Mouse (Mus musculus) granulocyte monocyte progenitor cell, adult 5-6 weeks (primary cell): ENCODE measurements at regions not wholly inside any gene's neighbourhood (a gene's known extent, or its start where the extent isn't known, plus 50 kb on each side); places are given as distances from the start of the nearest gene placed in this dataset.

ENCODE experiments used
- ATAC-seq: replicated peaks from 2 replicates; pipeline ENCODE4 v1.8.0; 2016; ENCODE audit warnings: mild to moderate bottlenecking, moderate TSS enrichment, inconsistent platforms; ENCODE audit not compliant: poor library complexity, severe bottlenecking

- ATAC-seq, result no peak
These were observed 695.9 kb downstream of the Diaph3 start for GRCm38 (mm10) chr14:86445139-86445538.

GRCm38 (mm10) chr14:86443921-86444835 is 696.9 kb downstream of the Diaph3 start:
- ATAC-seq, result no peak

GRCm38 (mm10) chr14:86441895-86442679 is 698.9 kb downstream of the Diaph3 start:
- no peak for ATAC-seq

GRCm38 (mm10) chr14:86437383-86437782 is 703.7 kb downstream of the Diaph3 start:
- ATAC-seq, result no peak

GRCm38 (mm10) chr14:86435345-86435744 is 705.7 kb downstream of the Diaph3 start:
- ATAC-seq, result no peak

- no peak for ATAC-seq
These were observed 709.7 kb downstream of the Diaph3 start for GRCm38 (mm10) chr14:86431215-86431816.

GRCm38 (mm10) chr14:86421881-86422280 is 719.2 kb downstream of the Diaph3 start:
- ATAC-seq, result no peak

GRCm38 (mm10) chr14:86419959-86420598 is 721.0 kb downstream of the Diaph3 start:
- no peak for ATAC-seq

- ATAC-seq, result no peak
These were observed 744.2 kb downstream of the Diaph3 start for GRCm38 (mm10) chr14:86396876-86397275.

- no peak for ATAC-seq
These were observed 745.1 kb downstream of the Diaph3 start for GRCm38 (mm10) chr14:86395951-86396361.

- no peak for ATAC-seq
These were observed 745.5 kb downstream of the Diaph3 start for GRCm38 (mm10) chr14:86395531-86395930.

GRCm38 (mm10) chr14:86395068-86395467 is 746.0 kb downstream of the Diaph3 start:
- no peak for ATAC-seq

GRCm38 (mm10) chr14:86385136-86385535 is 755.9 kb downstream of the Diaph3 start:
- ATAC-seq, result no peak

- no peak for ATAC-seq
These were observed 776.0 kb downstream of the Diaph3 start for GRCm38 (mm10) chr14:86365032-86365431.

- no peak for ATAC-seq
These were observed 780.5 kb downstream of the Diaph3 start for GRCm38 (mm10) chr14:86360423-86361059.

- ATAC-seq, result no peak
These were observed 782.5 kb downstream of the Diaph3 start for GRCm38 (mm10) chr14:86358584-86358983.

- ATAC-seq, result no peak
These were observed 790.5 kb downstream of the Diaph3 start for GRCm38 (mm10) chr14:86350526-86350925.

- ATAC-seq, result no peak
These were observed 802.0 kb downstream of the Diaph3 start for GRCm38 (mm10) chr14:86339007-86339406.

GRCm38 (mm10) chr14:86337052-86337451 is 804.0 kb downstream of the Diaph3 start:
- no peak for ATAC-seq

- no peak for ATAC-seq
These were observed 805.8 kb downstream of the Diaph3 start for GRCm38 (mm10) chr14:86335284-86335683.
